Mouse (Mus musculus) embryonic facial prominence, embryonic 10.5 days (tissue): Measurements from ENCODE around the gene Mlst8. TPM values are rescaled to one million over a fixed set of nuclear protein-coding genes. Genes with fewer than 3 reads are reported as not detected.

Experiments used
- DNase-seq: peaks from one replicate; pipeline ENCODE4 v3.0.0-alpha.2; 2017; ENCODE audit warnings: low spot score
- H3K27ac ChIP-seq: fragments of 300-500 bp; sonication (generic); replicated peaks from 2 replicates; pipeline ENCODE4 v1.5.1; 2016; ENCODE audit warnings: mild to moderate bottlenecking
- H3K27me3 ChIP-seq: fragments of 300-500 bp; sonication (generic); replicated peaks from 2 replicates; pipeline ENCODE4 v1.6.1; 2016; ENCODE audit warnings: low read depth, mild to moderate bottlenecking; ENCODE audit not compliant: poor library complexity, severe bottlenecking
- H3K36me3 ChIP-seq: fragments of 300-500 bp; sonication (generic); replicated peaks from 2 replicates; pipeline ENCODE4 v1.6.1; 2016; ENCODE audit warnings: mild to moderate bottlenecking, moderate library complexity
- H3K4me1 ChIP-seq: fragments of 300-500 bp; sonication (generic); 2 replicates; pipeline ENCODE4 v1.6.1; 2016
- H3K4me3 ChIP-seq: fragments of 300-500 bp; sonication (generic); 2 replicates; pipeline ENCODE4 v1.5.1; 2016; ENCODE audit warnings: mild to moderate bottlenecking, moderate library complexity
- H3K9me3 ChIP-seq: fragments of 300-500 bp; sonication (generic); 2 replicates; pipeline ENCODE4 v1.6.1; 2016; ENCODE audit warnings: mild to moderate bottlenecking
- WGBS: fragments of 180-500 bp; shearing (Covaris S2); methylation state at CpG from one replicate; pipeline ENCODE4 v1.1.7; 2016; 5-methylcytosine and 5-hydroxymethylcytosine counted together
- polyA plus RNA-seq: library from polyadenylated mRNA; unstranded; fragments of >200 nt; fragmentation: Nextera tagmentation; extraction: Ambion mirVana; gene quantifications from 2 replicates; pipeline ENCODE4 v1.2.1, GENCODE M21; 2016

The Mlst8 gene
- polyA plus RNA-seq, 1 experiment from 2014 or later, result 37.5 TPM

DNA sequence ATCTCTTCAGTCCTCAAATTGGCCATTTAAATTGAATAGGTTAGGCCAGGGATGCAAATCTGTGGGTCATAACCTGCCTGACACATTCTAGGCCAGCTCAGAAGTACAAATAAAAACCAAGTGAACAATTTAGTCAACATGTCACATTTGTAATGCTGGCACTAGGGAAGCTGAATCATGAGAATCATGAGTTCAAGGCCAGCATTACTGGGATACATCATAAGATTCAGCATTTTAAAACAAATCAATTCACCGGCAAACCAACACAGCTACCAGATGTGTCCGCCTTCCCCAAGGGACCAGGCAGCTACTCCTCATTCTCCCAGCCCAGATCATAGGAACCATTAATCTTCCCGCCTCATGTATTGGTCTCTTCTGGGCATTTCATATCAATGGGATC is 4.6 kb upstream of the Mlst8 start:
- Histone ChIP-seq H3K36me3 (no peaks in the 10 kb centered on the region), H3K27ac (no peak overlapping the region), H3K27me3 (peaks cover 32% of the 10 kb centered on the region), H3K4me3 (no peak overlapping the region), H3K9me3 (no peaks in the 10 kb centered on the region), H3K4me1 (peaks cover 24% of the 10 kb centered on the region)
- 89% methylated on average over 3 of the region's 3 CpGs for WGBS
- DNase-seq, result no peak

DNA sequence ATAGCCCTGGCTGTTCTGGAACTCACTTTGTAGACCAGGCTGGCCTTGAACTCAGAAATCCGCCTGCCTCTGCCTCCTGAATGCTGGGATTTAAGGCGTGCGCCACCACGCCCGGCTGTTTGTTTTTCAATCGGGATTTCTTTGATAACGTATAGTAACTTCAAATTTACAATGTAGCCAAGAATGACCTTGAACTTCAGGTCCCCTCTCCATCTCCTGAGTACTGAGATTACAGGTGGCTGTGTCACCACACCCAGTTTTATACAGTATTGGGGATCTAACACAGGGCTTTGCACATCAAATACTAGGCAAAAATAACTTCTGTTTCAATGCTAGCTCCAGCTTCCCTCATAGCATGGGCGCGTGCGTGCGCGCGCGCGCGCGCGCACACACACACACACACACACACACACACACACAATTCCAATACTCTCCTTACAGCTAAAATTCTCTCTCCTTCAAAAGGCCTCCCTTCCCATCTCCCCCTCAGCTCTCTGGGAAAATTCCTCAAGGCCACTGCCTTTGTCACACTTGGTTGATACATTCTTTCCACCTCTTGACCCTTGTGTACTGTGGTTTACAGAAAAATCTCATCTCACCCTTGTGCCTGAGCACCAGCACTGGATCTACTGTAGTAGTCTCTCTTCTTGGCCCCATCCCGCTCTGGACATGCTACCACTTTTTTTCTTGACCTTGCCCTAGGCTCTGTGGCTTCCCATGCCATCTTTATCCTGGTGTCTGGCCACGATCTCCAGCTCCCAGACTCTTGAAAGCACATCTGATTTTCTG is 2.3 kb upstream of the Mlst8 start:
- Histone ChIP-seq H3K9me3 (no peaks in the 10 kb centered on the region), H3K4me3 (no peak overlapping the region), H3K27ac (no peak overlapping the region), H3K4me1 (peaks cover 27% of the 10 kb centered on the region), H3K36me3 (peaks cover 19% of the 10 kb centered on the region), H3K27me3 (peaks cover 11% of the 10 kb centered on the region)
- 94% methylated on average over 20 of the region's 20 CpGs for WGBS
- DNase-seq, result no peak

DNA sequence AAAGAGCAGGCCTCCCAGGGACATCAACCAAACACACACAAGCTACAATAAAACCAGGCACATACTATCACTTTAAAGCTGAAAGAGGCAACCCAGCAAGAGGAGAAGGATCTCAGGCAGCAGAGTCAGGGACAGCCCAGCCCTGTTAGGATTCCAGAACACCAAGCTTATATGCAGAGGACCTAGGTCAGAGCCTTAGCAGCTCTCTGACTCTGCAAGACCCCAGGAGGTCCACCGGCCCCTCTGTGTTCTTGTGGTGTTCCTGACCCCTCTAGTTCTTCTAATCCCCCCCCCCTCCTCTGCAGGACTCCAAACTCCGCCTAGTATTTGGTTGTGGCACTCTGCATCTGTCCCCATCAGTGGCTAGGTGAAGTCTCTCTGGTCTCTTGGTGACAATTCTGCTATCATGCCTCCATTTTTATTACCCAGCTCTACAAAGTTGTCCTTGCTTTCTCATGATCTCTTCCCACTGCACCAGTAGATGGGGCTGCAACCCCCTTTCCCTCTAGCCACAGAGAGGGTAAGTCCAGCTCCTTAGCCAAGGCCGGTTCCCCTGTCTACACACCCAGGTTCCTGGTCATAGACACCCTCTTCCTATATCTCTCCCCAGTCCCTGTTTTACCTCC is 1.4 kb upstream of the Mlst8 start:
- no peaks in the 10 kb centered on the region for H3K9me3 ChIP-seq
- H3K27ac ChIP-seq, result 0 out of 2 replicates have a peak overlapping the region, but pooled peaks have one; percentile 25
- peak overlapping the region; percentile 87; the same call in 1 of the 2 replicates for H3K4me3 ChIP-seq
- peaks cover 28% of the 10 kb centered on the region for H3K36me3 ChIP-seq
- H3K27me3 ChIP-seq, result peaks cover 2% of the 10 kb centered on the region; the same call in 1 of the 2 replicates
- DNase-seq, result no peak
- WGBS, result 51% methylated on average over 3 of the region's 3 CpGs
- peaks cover 23% of the 10 kb centered on the region for H3K4me1 ChIP-seq

DNA sequence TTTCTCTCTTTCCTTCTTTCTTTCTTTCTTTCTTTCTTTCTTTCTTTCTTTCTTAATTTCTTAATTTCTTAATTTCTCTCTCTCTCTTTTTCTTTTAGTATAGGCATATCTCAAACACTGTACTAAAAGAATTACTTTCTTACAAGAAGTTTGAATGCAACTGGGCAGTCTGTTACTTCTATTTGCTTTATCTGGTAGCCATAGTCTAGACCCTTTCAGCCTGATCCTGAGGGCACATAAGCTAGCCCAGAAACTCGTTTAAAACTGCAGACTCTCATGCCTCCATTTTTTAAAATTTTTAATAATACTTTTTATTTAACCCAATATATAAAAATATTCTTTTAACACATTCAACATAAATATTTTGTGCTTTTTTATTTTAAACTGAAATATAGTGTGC is 553 bp upstream of the Mlst8 start:
- 32% methylated on average over 1 of the region's 1 CpGs for WGBS
- Histone ChIP-seq H3K27me3 (no peaks in the 10 kb centered on the region), H3K36me3 (peaks cover 37% of the 10 kb centered on the region), H3K4me1 (peaks cover 28% of the 10 kb centered on the region), H3K27ac (peak overlapping the region; percentile 99), H3K4me3 (peak overlapping the region; percentile 87), H3K9me3 (no peaks in the 10 kb centered on the region)
- DNase-seq, result no peak

- Histone ChIP-seq H3K27ac (peak overlapping the region; percentile 99), H3K9me3 (no peaks in the 10 kb centered on the region), H3K36me3 (peaks cover 50% of the 10 kb centered on the region), H3K4me3 (peak overlapping the region; percentile 87), H3K4me1 (peaks cover 40% of the 10 kb centered on the region), H3K27me3 (no peaks in the 10 kb centered on the region)
- 56% methylated on average over 11 of the region's 11 CpGs for WGBS
- DNase-seq, result no peak
Measured at GRCm38 (mm10) chr17:24477985-24478600, 785 bp downstream of the Mlst8 start.

DNA sequence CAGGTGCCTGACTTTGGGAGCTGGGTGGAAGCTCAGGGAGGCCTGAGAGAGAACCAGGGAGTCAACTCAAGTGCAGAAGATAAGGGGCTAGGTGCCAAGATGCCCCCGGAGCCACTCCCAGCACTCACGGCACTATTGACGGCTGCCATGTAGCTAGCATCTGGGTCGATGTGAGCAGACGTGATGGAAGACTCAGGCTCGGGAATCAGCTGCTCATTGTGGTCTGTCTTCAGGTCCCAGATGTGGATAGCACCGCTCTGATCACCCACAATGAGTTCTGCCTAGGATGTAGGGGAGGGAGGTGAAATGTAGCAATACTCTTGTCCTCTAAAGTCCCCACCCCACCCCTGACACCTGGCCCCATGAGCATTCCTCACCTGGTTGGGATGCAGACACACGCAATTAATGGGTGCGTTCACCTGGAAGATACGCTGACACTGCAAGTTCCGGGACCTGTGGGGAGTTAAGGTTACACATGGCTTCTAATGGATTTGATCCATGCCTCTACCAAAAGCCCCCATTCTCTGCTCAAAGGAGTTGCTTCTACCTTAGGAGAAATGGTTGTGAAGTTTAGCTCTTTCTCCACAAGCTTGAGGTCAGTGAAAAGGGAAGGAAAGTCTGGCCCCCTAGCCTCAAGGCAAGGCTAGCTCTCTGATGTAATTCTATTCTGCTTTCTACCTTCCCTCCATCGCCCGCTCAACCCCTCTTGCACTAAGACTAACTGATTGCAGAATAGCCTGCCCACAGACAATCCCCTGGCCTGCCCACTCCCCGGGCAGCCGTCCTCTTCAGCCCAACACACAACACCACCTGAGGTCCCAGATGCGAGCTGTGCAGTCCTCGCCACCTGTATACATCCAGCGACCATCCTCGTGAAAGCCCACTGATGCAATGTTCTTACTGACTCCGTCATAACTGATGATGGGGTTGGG is 1.6 kb downstream of the Mlst8 start:
- Histone ChIP-seq H3K27ac (no peak overlapping the region), H3K4me3 (peak overlapping the region; percentile 87), H3K4me1 (peaks cover 48% of the 10 kb centered on the region), H3K27me3 (no peaks in the 10 kb centered on the region), H3K36me3 (peaks cover 57% of the 10 kb centered on the region), H3K9me3 (no peaks in the 10 kb centered on the region)
- no peak for DNase-seq
- 92% methylated on average over 20 of the region's 20 CpGs for WGBS

- Histone ChIP-seq H3K4me1 (peaks cover 59% of the 10 kb centered on the region), H3K27me3 (no peaks in the 10 kb centered on the region), H3K9me3 (no peaks in the 10 kb centered on the region), H3K36me3 (peaks cover 63% of the 10 kb centered on the region), H3K27ac (no peak overlapping the region), H3K4me3 (0 out of 2 replicates have a peak overlapping the region, but pooled peaks have one; percentile 3)
- 93% methylated on average over 10 of the region's 10 CpGs for WGBS
- no peak for DNase-seq
Measured at GRCm38 (mm10) chr17:24476022-24476776, 2.7 kb downstream of the Mlst8 start.

DNA sequence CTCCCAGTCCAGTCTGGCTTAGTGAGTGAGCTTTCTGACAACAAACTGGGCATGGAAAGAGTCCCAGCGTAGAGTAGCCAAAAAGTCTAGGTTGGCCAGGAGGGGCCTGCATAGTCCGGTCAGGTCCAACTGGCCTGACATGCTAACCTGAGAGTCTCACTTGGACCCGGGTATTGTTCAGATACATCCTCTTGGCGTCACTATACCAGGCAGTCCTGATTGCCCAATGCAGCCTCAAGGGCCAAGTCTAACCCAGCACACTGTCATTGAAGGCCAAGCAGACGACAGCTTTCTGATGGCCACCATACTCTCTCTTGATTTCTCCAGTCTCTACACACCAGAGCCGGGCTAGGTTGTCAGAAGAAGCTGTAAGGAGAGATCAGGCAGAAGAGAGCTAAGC is 3.3 kb downstream of the Mlst8 start:
- no peak for DNase-seq
- Histone ChIP-seq H3K27ac (no peak overlapping the region), H3K4me3 (0 out of 2 replicates have a peak overlapping the region, but pooled peaks have one; percentile 3), H3K9me3 (no peaks in the 10 kb centered on the region), H3K27me3 (no peaks in the 10 kb centered on the region), H3K36me3 (peaks cover 63% of the 10 kb centered on the region), H3K4me1 (peaks cover 65% of the 10 kb centered on the region)
- 90% methylated on average over 6 of the region's 6 CpGs for WGBS

DNA sequence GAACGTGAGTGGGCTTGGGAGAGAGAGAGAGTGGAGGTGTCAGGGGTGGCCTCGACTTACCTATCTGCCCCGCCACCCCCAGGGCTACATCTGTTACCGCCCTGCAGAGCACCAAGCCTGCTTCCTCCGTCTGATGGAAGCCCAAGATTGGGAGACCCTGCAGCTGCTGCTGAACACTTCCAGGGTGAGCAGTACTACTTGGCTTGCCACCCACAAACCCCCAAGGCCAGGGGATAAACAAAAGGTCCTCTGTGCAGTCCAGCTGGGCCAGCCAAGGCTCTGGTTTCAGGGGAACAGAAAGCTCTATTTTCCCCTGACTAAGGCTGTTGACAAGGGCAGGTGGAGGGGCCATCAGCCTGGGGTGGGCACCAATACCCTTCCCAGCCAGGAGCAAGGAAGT is 4.3 kb downstream of the Mlst8 start:
- 70% methylated on average over 5 of the region's 5 CpGs for WGBS
- Histone ChIP-seq H3K4me3 (no peak overlapping the region), H3K4me1 (peaks cover 58% of the 10 kb centered on the region), H3K27me3 (no peaks in the 10 kb centered on the region), H3K9me3 (no peaks in the 10 kb centered on the region), H3K36me3 (peaks cover 63% of the 10 kb centered on the region), H3K27ac (no peak overlapping the region)
- peak; percentile 25 for DNase-seq

- Histone ChIP-seq H3K27ac (no peak within 1 kb of the TSS), H3K4me3 (peak within 1 kb of the TSS; percentile 91; the same call in 1 of the 2 replicates), H3K36me3 (peaks cover 63% of the 10 kb centered on the region), H3K9me3 (no peaks in the 10 kb centered on the region), H3K27me3 (no peaks in the 10 kb centered on the region), H3K4me1 (peaks cover 58% of the 10 kb centered on the region)
- 55% methylated on average over 6 of the region's 6 CpGs for WGBS
- no peak for DNase-seq
Measured at GRCm38 (mm10) chr17:24473612-24474275, 5.1 kb downstream of the Mlst8 start, which contains the start of gene Bricd5. Bricd5 (plus strand) TSS chr17:24473884.

- peak overlapping the region; percentile 91 for H3K4me3 ChIP-seq
- peaks cover 47% of the 10 kb centered on the region for H3K4me1 ChIP-seq
- WGBS, result 89% methylated on average over 4 of the region's 4 CpGs
- no peaks in the 10 kb centered on the region for H3K9me3 ChIP-seq
- no peak for DNase-seq
- no peaks in the 10 kb centered on the region for H3K27me3 ChIP-seq
- peaks cover 57% of the 10 kb centered on the region for H3K36me3 ChIP-seq
- H3K27ac ChIP-seq, result no peak overlapping the region
Measured at GRCm38 (mm10) chr17:24472512-24472911, 6.4 kb downstream of the Mlst8 start.
